Mouse (Mus musculus) liver, embryonic 12.5 days (tissue): ENCODE measurements around the gene Olfr875. TPM values are rescaled to one million over a fixed set of nuclear protein-coding genes. Genes with fewer than 3 reads are reported as not detected.

Experiments used
- ATAC-seq: fragments of 200-750 bp; cut with Nextera tagmentation; 2 replicates; pipeline ENCODE4 v1.8.0; 2017; ENCODE audit warnings: moderate number of reproducible peaks, mild to moderate bottlenecking, moderate library complexity
- H3K27ac ChIP-seq: fragments of 300-500 bp; sonication (generic); 2 replicates; pipeline ENCODE4 v1.5.1; 2016; ENCODE audit warnings: mild to moderate bottlenecking
- H3K27me3 ChIP-seq: fragments of 300-500 bp; sonication (generic); replicated peaks from 2 replicates; pipeline ENCODE4 v1.6.1; 2016; ENCODE audit warnings: mild to moderate bottlenecking, moderate library complexity
- H3K36me3 ChIP-seq: fragments of 300-500 bp; sonication (generic); 2 replicates; pipeline ENCODE4 v1.6.1; 2016; ENCODE audit warnings: mild to moderate bottlenecking, moderate library complexity
- H3K4me1 ChIP-seq: fragments of 300-500 bp; sonication (generic); 2 replicates; pipeline ENCODE4 v1.6.1; 2016
- H3K4me2 ChIP-seq: fragments of 300-500 bp; sonication (generic); 2 replicates; pipeline ENCODE4 v1.6.1; 2016; ENCODE audit warnings: mild to moderate bottlenecking, moderate library complexity
- H3K4me3 ChIP-seq: fragments of 300-500 bp; sonication (generic); 2 replicates; pipeline ENCODE4 v1.5.1; 2016; ENCODE audit warnings: mild to moderate bottlenecking, moderate library complexity
- H3K9ac ChIP-seq: fragments of 300-500 bp; sonication (generic); 2 replicates; pipeline ENCODE4 v1.6.1; 2016; ENCODE audit warnings: mild to moderate bottlenecking, moderate library complexity
- H3K9me3 ChIP-seq: fragments of 300-500 bp; sonication (generic); replicated peaks from 2 replicates; pipeline ENCODE4 v1.6.1; 2016; ENCODE audit warnings: mild to moderate bottlenecking, moderate library complexity
- WGBS: fragments of 180-500 bp; shearing (Covaris S2); methylation state at CpG from one replicate; pipeline ENCODE4 v1.1.7; 2016; ENCODE audit not compliant: insufficient replicate concordance; 5-methylcytosine and 5-hydroxymethylcytosine counted together
- polyA plus RNA-seq: library from polyadenylated mRNA; unstranded; fragments of >200 nt; fragmentation: Nextera tagmentation; extraction: Ambion mirVana; gene quantifications from 2 replicates; pipeline ENCODE4 v1.2.1, GENCODE M21; 2016

The Olfr875 gene
- polyA plus RNA-seq, 1 experiment from 2014 or later = not detected

- ATAC-seq = no peak
- no peak overlapping the region for H3K4me2 ChIP-seq
- WGBS = 69% methylated on average over 4 of the region's 4 CpGs
- no peaks in the 10 kb centered on the region for H3K9me3 ChIP-seq
- no peak overlapping the region for H3K9ac ChIP-seq
- no peaks in the 10 kb centered on the region for H3K4me1 ChIP-seq
- H3K27ac ChIP-seq = no peak overlapping the region
- no peaks in the 10 kb centered on the region for H3K27me3 ChIP-seq
- H3K36me3 ChIP-seq = no peaks in the 10 kb centered on the region
- no peak overlapping the region for H3K4me3 ChIP-seq
These were observed 30.4 kb downstream of the Olfr875 start for GRCm38 (mm10) chr9:37802055-37802454.

GRCm38 (mm10) chr9:37802731-37803130 lies 31.1 kb downstream of the Olfr875 start, which contains the start of gene Olfr876:
TSS of gene Olfr876 (plus strand) at chr9:37803031.
- no peak for ATAC-seq

GRCm38 (mm10) chr9:37807235-37807634 lies 35.6 kb downstream of the Olfr875 start:
- H3K9me3 ChIP-seq = no peaks in the 10 kb centered on the region
- no peak for ATAC-seq
- no peaks in the 10 kb centered on the region for H3K4me1 ChIP-seq
- H3K4me2 ChIP-seq = no peak overlapping the region
- no peak overlapping the region for H3K4me3 ChIP-seq
- H3K27ac ChIP-seq = no peak overlapping the region
- no peaks in the 10 kb centered on the region for H3K36me3 ChIP-seq
- H3K27me3 ChIP-seq = no peaks in the 10 kb centered on the region
- H3K9ac ChIP-seq = no peak overlapping the region

More at GRCm38 (mm10) chr9:37802731-37803130, 31.1 kb downstream of the Olfr875 start, which contains the start of gene Olfr876:
- H3K27ac ChIP-seq = no peak within 1 kb of the TSS
- no peak within 1 kb of the TSS for H3K9ac ChIP-seq
- no peaks in the 10 kb centered on the region for H3K4me1 ChIP-seq
- H3K4me3 ChIP-seq = no peak within 1 kb of the TSS
- no peaks in the 10 kb centered on the region for H3K36me3 ChIP-seq
- H3K9me3 ChIP-seq = no peaks in the 10 kb centered on the region
- no peaks in the 10 kb centered on the region for H3K27me3 ChIP-seq
- no peak within 1 kb of the TSS for H3K4me2 ChIP-seq

GRCm38 (mm10) chr9:37808456-37808855 lies 36.8 kb downstream of the Olfr875 start:
- Histone ChIP-seq H3K27ac (no peak overlapping the region), H3K4me3 (no peak overlapping the region), H3K4me1 (no peaks in the 10 kb centered on the region), H3K27me3 (no peaks in the 10 kb centered on the region), H3K9me3 (no peaks in the 10 kb centered on the region), H3K4me2 (no peak overlapping the region), H3K36me3 (no peaks in the 10 kb centered on the region), H3K9ac (no peak overlapping the region)
- ATAC-seq = no peak
- WGBS = 66% methylated on average over 3 of the region's 3 CpGs

DNA sequence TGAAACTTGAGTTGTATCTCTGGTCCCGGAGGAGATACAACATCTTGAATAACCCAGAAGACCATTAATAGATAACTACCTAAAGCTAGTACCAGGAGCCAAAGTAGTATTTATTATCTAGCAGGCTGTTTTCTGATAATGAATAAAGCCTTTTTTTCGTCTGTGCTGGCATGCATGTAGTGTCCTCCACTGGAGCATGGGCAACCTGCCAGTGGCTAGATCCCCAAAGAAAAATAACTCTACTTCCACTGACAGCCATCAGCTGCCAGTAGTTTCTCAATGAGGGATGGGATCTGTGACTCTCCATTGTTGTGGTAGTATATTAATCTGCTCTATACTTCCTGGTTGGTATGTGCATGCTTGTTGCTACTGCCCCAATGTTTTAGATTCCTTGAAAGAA lies 37.3 kb downstream of the Olfr875 start:
- H3K27ac ChIP-seq = no peak overlapping the region
- no peaks in the 10 kb centered on the region for H3K27me3 ChIP-seq
- ATAC-seq = no peak
- no peak overlapping the region for H3K9ac ChIP-seq
- no peaks in the 10 kb centered on the region for H3K4me1 ChIP-seq
- 60% methylated on average over 2 of the region's 2 CpGs for WGBS
- no peak overlapping the region for H3K4me3 ChIP-seq
- no peaks in the 10 kb centered on the region for H3K36me3 ChIP-seq
- no peak overlapping the region for H3K4me2 ChIP-seq
- no peaks in the 10 kb centered on the region for H3K9me3 ChIP-seq

DNA sequence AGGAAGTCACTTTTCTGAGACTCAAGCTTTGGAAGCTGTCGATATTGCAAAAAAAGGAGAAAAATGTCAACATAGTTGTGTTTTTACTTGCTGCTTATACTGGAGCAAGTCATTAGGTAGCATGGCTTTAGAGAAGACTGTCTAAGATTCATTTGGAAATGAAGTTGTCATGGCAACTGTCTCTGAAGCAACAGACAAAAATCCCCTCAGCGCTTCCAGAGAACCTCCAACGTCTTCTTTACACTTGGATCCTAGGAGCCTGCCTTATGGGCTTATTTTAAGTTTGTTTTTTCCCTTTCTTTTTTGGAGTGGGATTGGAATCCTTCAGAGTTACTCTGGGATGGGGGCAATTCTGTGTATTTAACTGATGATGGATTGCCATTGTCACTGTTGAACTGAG lies 43.0 kb downstream of the Olfr875 start:
- no peaks in the 10 kb centered on the region for H3K9me3 ChIP-seq
- WGBS = 74% methylated on average over 3 of the region's 3 CpGs
- no peak overlapping the region for H3K4me3 ChIP-seq
- no peaks in the 10 kb centered on the region for H3K27me3 ChIP-seq
- H3K4me2 ChIP-seq = no peak overlapping the region
- no peak overlapping the region for H3K9ac ChIP-seq
- no peaks in the 10 kb centered on the region for H3K36me3 ChIP-seq
- no peak for ATAC-seq
- H3K27ac ChIP-seq = no peak overlapping the region
- H3K4me1 ChIP-seq = no peaks in the 10 kb centered on the region

Other genes starting within 250 kb of the Olfr875 start
- 22.0 and 22.8 TPM in 2 replicates for gene Esam, start 243.8 kb upstream of the Olfr875 start, polyA plus RNA-seq
- 0.29 and 0.76 TPM in 2 replicates for gene Vsig2, start 232.6 kb upstream of the Olfr875 start, polyA plus RNA-seq
- 20.6 and 23.4 TPM in 2 replicates for gene Nrgn, start 219.0 kb upstream of the Olfr875 start, polyA plus RNA-seq
- 5.6 and 5.7 TPM in 2 replicates for gene Siae, start 216.2 kb upstream of the Olfr875 start, polyA plus RNA-seq
- 2.8 and 4.0 TPM in 2 replicates for gene Spa17, start 158.1 kb upstream of the Olfr875 start, polyA plus RNA-seq
- gene Tbrg1, start 114.5 kb upstream of the Olfr875 start, polyA plus RNA-seq = 80.0 and 80.6 TPM in 2 replicates
- not detected in 2 replicates for gene Panx3, start 102.6 kb upstream of the Olfr875 start, polyA plus RNA-seq
- gene Olfr160, start 55.6 kb upstream of the Olfr875 start, polyA plus RNA-seq = not detected in 2 replicates
- not detected in 2 replicates for gene Olfr874, start 26.8 kb upstream of the Olfr875 start, polyA plus RNA-seq
- gene Olfr876, start 31.2 kb downstream of the Olfr875 start, polyA plus RNA-seq = not detected in 2 replicates
- not detected in 2 replicates for gene Olfr877, start 82.4 kb downstream of the Olfr875 start, polyA plus RNA-seq
- gene Olfr145, start 124.9 kb downstream of the Olfr875 start, polyA plus RNA-seq = not detected in 2 replicates
- not detected in 2 replicates for gene Olfr878, start 146.0 kb downstream of the Olfr875 start, polyA plus RNA-seq
- not detected in 2 replicates for gene Olfr881, start 220.0 kb downstream of the Olfr875 start, polyA plus RNA-seq